Mouse (Mus musculus): ENCODE measurements at regions not wholly inside any gene's neighbourhood (a gene's known extent, or its start where the extent isn't known, plus 50 kb on each side); places are given as distances from the start of the nearest gene placed in this dataset.
"Not testable (repeated sequence)": the region's sequence is repeated elsewhere in the genome, so short reads cannot be mapped to it uniquely, and the experiment has no call there.

DNA sequence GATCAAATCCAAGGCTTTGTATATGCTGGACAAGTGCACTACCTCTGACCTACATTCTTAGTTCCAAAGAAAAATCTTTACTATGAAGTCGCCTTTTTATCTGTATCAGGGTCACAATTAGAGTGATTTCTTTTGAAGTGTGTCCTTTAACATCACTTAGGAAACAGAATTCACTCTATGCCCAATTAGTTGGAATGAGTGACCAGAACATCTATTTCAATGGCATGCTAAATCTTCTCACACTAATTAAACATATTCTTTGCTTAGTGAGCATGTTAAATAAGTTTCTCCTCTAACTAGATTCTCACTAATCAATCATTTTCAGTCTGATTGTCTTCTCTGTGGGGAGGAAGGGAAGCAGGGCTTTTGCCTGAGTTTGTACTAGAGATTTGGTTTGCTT lies 84.9 kb downstream of the Arl6ip6 start:
- DNase-seq (ENCODE audit: low spot score), result no peak

GRCm38 (mm10) chr2:53301712-53302423 lies 110.3 kb downstream of the Arl6ip6 start:
- DNase-seq (ENCODE audit: low spot score), result no peak

GRCm38 (mm10) chr2:53330680-53331079 lies 139.2 kb downstream of the Arl6ip6 start:
- peak; percentile 74 for DNase-seq (ENCODE audit: low spot score)

- DNase-seq (ENCODE audit: low spot score), result no peak
Observed at GRCm38 (mm10) chr2:53359026-53359425, 167.5 kb downstream of the Arl6ip6 start.

DNA sequence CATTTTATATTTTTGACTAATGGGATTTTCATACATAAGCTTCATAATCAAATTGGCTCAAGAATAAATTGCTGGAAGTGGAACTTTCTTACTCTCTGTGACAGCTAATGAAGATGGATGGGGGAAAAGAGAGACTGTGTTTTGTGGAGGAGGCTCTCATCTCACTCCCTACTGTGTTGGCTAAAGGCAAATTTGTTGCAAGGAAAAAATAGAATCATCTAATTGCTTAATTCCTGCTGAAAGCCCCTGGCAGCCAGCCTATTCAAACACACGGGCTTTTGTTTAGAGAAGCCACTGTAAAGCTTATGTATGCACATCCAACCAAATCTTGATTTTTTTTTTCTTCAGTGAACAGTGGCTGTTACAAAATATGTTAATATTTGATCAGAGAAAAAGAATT lies 190.8 kb downstream of the Arl6ip6 start:
- peak; percentile 40 for DNase-seq (ENCODE audit: low spot score)

GRCm38 (mm10) chr2:53384545-53385176 lies 193.1 kb downstream of the Arl6ip6 start:
- DNase-seq (ENCODE audit: low spot score), result peak; percentile 60

GRCm38 (mm10) chr2:53388652-53389051 lies 197.1 kb downstream of the Arl6ip6 start:
- DNase-seq (ENCODE audit: low spot score), result no peak

DNA sequence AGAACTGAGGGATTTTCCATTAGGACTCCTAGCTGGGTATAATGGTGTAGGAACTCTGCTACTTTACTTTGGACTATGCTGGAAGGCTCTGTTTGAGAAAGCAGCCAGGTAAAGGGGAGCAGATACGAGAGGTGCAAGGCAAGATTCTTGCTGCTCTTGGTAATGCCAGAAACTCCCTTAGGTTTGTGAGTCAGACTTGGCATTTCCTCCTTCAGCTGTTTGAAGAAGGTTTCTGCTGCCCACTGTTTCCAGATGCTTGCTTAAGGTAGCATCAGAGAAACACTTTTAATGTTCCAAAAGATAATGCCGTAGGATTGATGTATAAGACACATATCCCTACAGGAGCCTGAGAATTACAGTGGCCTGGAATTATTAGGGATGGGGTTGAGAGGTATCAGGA lies 222.9 kb downstream of the Arl6ip6 start:
- DNase-seq (ENCODE audit: low spot score), result no peak

DNA sequence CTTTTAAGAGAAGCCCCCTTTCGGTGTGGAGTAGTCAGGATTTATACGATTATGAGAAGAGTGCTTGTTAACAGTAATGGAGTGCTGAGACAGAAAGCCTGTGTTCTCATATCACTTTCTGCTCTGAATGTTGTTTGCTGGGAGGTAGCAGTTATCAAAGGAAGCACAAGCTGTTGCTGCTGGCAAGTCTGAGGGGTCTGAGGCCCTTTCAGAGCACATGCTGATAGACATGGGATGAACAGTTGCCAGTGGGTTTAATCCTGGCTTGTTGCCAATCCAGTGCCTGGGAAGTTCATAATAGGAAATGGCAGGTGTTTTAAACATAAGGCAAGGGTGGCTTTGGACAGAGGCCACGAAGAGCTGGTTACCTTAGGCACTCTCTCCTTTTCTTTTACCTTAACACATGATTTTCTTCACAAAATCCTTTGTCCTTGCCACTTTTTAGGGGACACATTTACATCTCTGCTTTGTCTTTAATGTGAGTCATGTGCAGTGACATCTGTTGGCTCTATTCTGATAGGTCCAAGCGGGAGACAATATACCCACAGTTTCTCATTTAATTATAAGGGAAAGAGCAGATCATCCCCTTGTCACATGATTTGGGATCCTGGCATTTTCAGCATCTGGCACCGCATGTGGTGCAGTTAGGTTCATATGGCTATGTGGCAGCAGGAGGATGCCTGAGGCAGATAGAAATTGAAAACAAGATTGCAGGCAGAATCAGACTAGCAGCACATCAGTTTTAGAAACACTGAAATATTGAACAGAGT lies 245.7 kb downstream of the Arl6ip6 start:
- DNase-seq (ENCODE audit: low spot score), result no peak

- peak; percentile 71 for DNase-seq (ENCODE audit: low spot score)
Observed at GRCm38 (mm10) chr2:53440301-53440700, 248.8 kb downstream of the Arl6ip6 start.

GRCm38 (mm10) chr2:53460265-53460664 lies 268.7 kb downstream of the Arl6ip6 start:
- no peak for DNase-seq (ENCODE audit: low spot score)

DNA sequence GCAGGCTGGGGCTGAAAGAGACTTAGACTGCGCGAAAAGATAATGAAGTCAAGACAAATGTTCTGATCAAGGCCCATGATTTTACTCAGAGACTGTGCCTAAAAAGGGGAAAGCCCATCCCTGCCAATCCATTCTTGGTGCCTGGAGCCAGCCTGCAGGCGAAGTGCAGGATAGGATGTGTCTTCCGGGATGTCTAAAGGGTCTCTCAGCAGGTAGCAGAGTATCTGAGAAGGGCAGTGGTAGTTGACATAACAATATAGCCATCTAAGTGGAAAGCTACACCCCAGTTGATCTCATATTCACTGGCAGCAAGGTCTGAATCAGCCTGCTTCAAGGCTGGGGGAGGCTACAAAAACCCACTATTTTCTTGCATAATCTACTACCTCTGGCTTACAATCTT lies 282.9 kb downstream of the Arl6ip6 start:
- DNase-seq (ENCODE audit: low spot score), result no peak

DNA sequence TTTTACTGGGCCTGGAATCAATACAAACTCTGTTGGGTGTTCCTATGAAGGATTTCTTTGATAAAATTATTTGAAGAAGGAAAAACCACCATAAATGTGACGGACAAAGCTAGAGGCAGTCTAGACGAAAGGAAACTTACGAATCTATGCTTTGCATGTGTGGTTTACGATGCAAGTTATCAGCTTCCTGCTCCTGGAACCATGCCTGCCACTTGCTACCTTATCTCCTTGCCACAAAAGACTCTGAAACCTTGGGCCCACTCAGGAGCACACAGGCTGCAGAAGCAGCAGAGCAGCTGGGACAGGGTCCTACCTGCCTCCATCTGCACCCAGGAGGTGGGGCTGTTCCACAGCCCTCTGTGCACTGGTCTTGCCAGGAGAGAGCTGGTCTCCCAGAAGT lies 287.5 kb downstream of the Arl6ip6 start:
- not testable (repeated sequence) for DNase-seq (ENCODE audit: low spot score)

- no peak for DNase-seq (ENCODE audit: low spot score)
Observed at GRCm38 (mm10) chr2:53488301-53488700, 296.8 kb downstream of the Arl6ip6 start.

GRCm38 (mm10) chr2:53490805-53491585 lies 299.5 kb downstream of the Arl6ip6 start:
- DNase-seq (ENCODE audit: low spot score), result no peak

DNA sequence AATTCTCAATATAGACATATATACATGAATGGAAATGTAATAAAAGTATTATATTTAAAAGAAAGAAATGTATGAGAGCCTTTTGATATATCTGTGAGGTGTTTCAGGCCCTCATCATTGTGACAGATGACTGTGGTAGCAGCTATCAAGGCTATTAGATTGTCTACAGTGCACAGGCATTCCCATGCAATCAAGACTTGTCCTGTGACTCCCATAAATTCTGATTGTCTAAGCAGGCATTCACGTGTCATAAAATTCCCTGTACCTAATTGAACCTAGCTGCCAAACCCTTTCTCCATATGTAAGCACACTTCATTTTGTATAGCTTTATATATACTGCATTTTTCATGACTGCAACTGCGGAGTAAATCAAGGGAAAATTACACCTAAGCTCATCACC lies 301.3 kb downstream of the Arl6ip6 start:
- DNase-seq (ENCODE audit: low spot score), result no peak

GRCm38 (mm10) chr2:53501657-53502274 lies 310.2 kb downstream of the Arl6ip6 start:
- peak; percentile 27 for DNase-seq (ENCODE audit: low spot score)

GRCm38 (mm10) chr2:53502275-53502667 lies 310.7 kb downstream of the Arl6ip6 start:
- DNase-seq (ENCODE audit: low spot score), result no peak

DNA sequence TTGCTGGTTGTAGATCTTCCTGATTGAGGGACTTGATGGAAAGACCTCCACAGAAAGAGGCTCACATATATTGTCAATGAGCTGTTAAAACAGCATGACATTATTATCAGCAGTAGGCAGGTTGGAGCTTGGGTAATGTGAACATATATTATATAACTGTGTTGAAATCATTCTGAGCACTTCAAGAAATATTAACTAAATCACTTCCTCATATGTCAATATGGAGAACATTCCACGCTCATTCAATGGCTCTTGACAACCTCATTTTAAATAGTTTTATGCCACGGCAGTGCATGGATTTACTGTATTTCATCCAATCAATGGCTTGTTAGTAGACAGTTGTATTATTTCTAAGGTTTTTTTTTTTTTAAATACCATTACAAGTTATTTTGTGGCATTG lies 350.6 kb downstream of the Arl6ip6 start:
- DNase-seq (ENCODE audit: low spot score), result no peak

DNA sequence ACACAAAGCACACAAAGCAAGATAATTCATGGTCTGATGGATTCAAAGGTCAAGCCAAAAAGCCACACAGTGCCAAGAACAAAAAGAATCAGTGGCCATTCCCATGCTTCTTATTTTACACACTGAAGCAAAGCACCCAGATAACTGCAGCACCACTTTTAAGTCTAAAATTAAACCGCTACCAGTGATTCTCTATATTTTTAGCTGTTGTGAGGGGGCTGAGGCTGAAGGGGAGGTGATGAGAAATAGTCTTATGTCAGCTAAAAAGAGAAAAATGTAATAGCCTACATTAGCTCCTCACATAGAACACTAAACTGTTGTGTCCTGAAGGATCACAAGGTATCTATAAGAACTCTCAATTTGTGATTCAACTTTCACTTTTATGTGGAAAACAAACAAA lies 382.5 kb downstream of the Arl6ip6 start:
- DNase-seq (ENCODE audit: low spot score), result peak; percentile 39

GRCm38 (mm10) chr2:53605829-53606228 lies 414.3 kb downstream of the Arl6ip6 start:
- DNase-seq (ENCODE audit: low spot score), result no peak

DNA sequence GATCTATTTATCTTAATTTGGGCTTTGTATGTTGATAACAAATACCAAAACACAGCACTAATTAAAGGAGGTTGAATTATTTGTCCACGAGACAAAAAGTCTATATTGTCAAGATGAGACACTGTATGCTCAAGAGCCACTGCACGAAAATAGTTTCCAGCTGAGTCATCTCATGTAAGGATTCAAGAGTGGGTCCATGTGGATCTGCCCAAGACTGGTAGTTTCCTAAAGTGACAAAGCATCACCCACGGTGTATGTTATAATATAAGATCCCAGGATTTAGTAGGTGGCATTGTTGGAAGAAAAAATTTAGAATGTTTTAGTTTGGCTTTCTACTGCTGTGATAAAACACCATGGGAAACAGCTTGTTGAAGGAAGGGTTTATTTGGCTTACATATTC lies 428.2 kb downstream of the Arl6ip6 start:
- no peak for DNase-seq (ENCODE audit: low spot score)
